Mouse (Mus musculus) heart, postnatal 0 days (tissue): ENCODE measurements around the gene Flnb.

Source experiments
- CTCF ChIP-seq: IDR thresholded peaks from 2 replicates; pipeline ENCODE4 v1.5.1; 2016; ENCODE audit warnings: antibody characterized with exemption, control low read depth, low read depth
- EP300 ChIP-seq: IDR thresholded peaks from 2 replicates; pipeline ENCODE4 v1.6.1; 2016; ENCODE audit warnings: antibody characterized with exemption, low read depth

DNA sequence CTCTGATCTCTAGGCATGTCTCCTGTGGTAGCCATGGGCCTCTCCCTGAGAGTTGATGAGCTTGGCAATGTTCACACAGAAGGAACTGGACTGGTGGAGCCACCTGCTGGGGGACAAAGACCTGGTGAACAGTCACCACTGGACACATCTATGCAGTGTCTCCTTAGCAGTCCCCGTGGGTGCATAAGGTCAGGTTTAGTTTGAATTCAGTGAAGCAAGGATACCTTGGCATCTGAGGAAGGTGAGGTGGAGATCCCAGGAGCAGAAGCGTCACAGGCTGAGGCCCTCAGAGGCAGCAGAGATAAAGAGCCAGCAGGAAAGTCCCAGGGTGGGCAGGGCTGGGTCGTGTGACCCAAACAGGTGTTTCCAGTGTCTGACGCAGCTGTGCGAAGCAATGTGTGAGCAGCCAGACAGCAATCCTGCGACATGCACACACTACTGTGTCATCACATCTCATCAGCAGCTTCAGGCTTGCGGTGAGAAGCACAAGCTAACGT is 176.6 kb downstream of the Flnb start, which contains the start of gene Dnase1l3:
- peak; percentile 68 for TF ChIP-seq CTCF
- no peak for TF ChIP-seq EP300
